Mouse (Mus musculus): ENCODE measurements at regions not wholly inside any gene's neighbourhood (a gene's known extent, or its start where the extent isn't known, plus 50 kb on each side); places are given as distances from the start of the nearest gene placed in this dataset.

DNA sequence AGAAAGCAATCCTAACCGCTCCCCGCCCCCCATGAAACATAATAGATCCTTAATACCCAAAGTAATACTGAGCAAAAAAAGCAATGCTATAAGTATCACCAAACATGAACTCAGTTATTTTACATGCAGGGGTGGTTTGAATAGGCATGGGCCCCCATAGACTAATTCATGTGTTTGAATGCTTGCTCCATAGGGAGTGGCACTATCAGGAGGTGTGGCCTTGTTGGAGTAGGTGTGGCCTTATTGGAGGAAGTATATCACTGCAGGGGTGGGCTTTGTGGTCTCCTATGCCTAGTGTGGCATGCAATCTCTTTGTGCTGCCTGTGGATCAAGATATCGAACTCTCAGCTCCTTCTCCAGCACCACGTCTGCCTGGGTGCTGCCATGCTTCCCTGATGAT is 237.4 kb upstream of the Atp11b start:
- no peak for DNase-seq (ENCODE audit: low spot score)

DNA sequence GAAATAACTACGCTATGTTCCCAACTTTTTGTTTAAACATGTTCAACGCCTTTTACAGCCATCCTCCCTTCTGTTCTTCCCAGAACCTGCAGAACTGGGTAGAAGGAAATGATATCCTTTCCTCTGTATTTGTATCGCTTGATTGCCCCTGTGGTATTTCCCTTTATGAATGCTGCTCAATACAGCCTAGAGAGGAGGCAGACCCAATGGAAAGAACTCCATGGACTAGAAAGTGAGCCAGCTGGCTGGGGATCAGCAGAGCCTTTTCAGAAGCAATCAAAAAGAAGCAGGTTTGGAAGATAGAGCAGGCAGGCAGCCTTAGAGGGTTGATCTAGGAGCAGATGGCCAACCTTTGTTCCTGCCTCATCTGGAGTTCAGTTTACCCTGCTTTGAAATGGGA is 233.8 kb upstream of the Atp11b start:
- peak; percentile 13 for DNase-seq (ENCODE audit: low spot score)

DNA sequence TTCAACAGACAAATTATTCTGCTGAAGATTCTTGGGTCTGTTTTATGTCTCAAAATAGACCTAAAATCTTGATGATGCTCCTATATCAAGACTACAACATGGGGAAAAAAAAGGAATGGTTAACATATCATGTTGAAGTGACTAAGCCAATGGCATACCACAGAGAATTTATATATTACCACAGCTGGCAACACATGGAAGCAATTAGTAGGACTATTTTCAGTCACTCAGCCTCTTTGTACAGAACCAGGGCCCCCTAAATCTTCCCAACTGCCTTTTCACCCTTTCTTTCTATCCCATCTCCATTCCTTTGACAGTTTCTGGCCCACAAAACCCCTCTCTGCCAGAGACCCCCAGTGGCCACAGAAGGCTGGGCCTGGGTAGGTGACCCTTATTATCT is 206.2 kb upstream of the Atp11b start:
- no peak for DNase-seq (ENCODE audit: low spot score)

DNA sequence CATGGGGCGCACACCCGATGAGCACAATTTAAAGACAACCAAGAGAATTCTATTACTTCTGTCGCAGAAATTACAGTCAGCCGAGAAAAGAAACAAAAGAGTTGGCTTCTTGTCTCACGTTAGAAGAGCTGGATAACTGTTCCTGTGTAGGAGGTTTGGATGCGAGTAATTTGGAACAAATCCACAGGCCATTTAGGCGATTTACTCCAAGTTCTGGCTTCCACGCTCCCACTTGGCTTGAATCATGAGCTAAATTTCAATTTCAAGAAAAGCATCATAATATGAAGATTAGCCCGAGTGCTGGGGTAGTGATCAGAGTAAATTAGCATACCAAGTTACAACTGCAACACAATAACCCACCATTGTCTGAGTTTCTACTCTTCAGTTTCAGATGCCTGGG is 202.1 kb upstream of the Atp11b start:
- DNase-seq (ENCODE audit: low spot score), result no peak

DNA sequence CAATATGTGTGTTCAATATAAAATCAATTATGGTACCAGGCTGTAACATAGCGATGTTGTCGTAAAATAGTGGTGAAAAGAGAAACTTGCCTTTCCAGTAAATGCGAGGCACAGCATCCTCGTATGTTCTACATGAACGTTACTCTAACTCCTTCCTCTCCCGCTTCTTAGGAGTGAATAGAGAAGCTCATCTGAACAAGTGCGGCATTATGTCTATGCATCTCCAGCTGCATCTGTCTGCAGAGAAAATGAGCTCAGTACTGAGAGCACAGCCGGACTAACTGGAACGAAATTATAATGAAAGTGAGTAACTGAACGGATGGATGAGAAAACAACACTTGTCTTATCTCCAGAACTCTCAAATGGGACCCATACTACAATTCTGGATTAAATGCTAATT is 193.5 kb upstream of the Atp11b start:
- DNase-seq (ENCODE audit: low spot score), result no peak

DNA sequence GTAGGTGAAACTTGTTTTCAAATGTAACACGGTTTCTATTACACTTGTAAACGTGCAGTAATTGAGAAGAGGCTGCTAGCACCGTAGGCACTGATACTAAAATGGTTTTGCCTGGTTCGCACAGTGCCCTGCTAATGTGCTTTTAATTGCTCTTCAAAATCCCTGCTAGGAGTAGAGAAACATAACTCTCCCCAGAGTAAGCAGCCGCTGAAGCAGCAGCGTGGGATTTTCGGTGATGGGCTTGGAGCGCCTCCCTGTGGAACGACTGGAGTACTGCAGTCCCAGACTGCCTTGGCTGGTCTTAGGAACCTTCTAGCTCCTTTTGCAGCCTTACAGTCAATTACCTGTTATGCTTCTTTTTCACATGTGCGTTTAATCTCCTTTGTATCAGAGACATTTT is 179.5 kb upstream of the Atp11b start:
- DNase-seq (ENCODE audit: low spot score), result peak; percentile 39
